Comparison of ENCODE assay signal across 17 mouse cellular contexts in the genomic region with DNA sequence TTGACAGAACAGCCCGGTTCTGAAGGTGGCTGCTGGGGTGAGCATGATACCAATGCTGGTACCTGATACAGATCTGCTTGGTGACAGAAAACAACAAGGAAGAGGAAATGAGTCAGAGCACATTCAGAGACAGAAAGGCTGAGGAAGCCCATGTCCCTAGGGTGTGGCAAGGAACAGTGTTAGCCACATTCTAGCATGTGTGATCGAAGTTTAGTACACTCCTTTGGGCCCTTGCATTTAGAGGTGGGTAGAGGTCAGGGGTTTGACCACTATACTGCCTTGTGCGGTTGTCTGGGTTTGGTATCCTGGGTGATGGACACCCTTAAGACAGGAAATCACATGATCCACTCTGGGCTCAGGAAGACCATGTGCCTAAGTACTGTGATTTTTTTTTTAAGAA.
"Had no signal": no experiment of that assay in that cellular context is flagged by ENCODE, and none has a peak within 500 bp of the region (broad histone marks: within the 10 kb centered on the region; RNA-seq: fewer than 3 reads in every experiment).

No protein-coding gene starts in this region.

- H3K4me1 ChIP-seq: limb, embryonic 15.5 days; liver, embryonic 12.5 days; megakaryocyte, embryonic 14.5 days had no signal

- H3K4me3 ChIP-seq: limb, embryonic 15.5 days; liver, embryonic 12.5 days; megakaryocyte, embryonic 14.5 days; midbrain, embryonic 15.5 days; neural tube, embryonic 15.5 days had no signal

- H3K9ac ChIP-seq: limb, embryonic 15.5 days; liver, embryonic 12.5 days; lung, embryonic 14.5 days; midbrain, embryonic 15.5 days; neural tube, embryonic 15.5 days had no signal

- H3K36me3 ChIP-seq: limb, embryonic 15.5 days; liver, embryonic 12.5 days; midbrain, embryonic 15.5 days; neural tube, embryonic 15.5 days had no signal

- H3K27ac ChIP-seq: kidney, postnatal 0 days; limb, embryonic 15.5 days; liver, embryonic 12.5 days; midbrain, embryonic 15.5 days; neural tube, embryonic 15.5 days; stomach, postnatal 0 days had no signal

- H3K27me3 ChIP-seq: limb, embryonic 15.5 days; liver, embryonic 12.5 days; megakaryocyte, embryonic 14.5 days; midbrain, embryonic 15.5 days; neural tube, embryonic 15.5 days had no signal

- DNase-seq: kidney, postnatal 36 days; layer of hippocampus, adult 9-11 months; layer of hippocampus, postnatal 36 days; lung, embryonic 14.5 days; lung, postnatal 10 days; lung, postnatal 4 days; right cerebral cortex, adult 18-20 months; right cerebral cortex, postnatal 25 days; thymus, postnatal 4 days had no signal

- H3K4me2 ChIP-seq: limb, embryonic 15.5 days; liver, embryonic 12.5 days; lung, embryonic 14.5 days; midbrain, embryonic 11.5 days; midbrain, embryonic 15.5 days; neural tube, embryonic 15.5 days had no signal

- ATAC-seq: liver, embryonic 12.5 days; midbrain, embryonic 15.5 days had no signal

- H3K9me3 ChIP-seq: limb, embryonic 15.5 days; liver, embryonic 12.5 days; megakaryocyte, embryonic 14.5 days; midbrain, embryonic 15.5 days; neural tube, embryonic 15.5 days had no signal
